ENCODE assay signal across 18 mouse cellular contexts in the genomic region with DNA sequence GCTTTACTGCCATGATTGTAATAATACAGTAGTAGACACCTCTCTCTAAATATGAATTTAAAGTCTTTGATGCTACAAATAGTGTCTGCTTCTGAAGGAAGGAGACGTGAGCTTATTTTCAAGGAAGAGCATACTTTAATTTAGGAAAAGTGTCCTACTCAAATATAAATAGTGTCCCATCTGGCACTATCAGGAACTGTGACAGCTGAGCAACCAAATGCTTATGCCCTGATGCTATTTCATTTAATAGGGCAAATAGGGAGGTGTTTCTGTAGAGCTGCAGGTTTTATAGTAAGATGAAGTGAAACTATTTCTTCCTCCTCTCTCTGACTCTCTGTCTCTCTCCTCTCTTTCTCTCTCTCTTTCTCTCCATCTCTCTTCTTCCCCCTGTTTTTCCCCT.
DNase-seq lines count a peak whose midpoint lies in the region; ATAC-seq lines count a peak whose summit lies in the region.
"Had no signal": no experiment of that assay in that cellular context is flagged by ENCODE, and none has a peak within 500 bp of the region (broad histone marks: within the 10 kb centered on the region; RNA-seq: fewer than 3 reads in every experiment).

No protein-coding gene starts in this region.

- H3K4me2 ChIP-seq in hindbrain, embryonic 12.5 days (replicated peaks) = no peak overlapping the region
- H3K4me2 ChIP-seq: embryonic facial prominence, embryonic 12.5 days; forebrain, embryonic 13.5 days; forebrain, embryonic 15.5 days had no signal

- H3K9me3 ChIP-seq in hindbrain, embryonic 12.5 days (replicated peaks) = no peaks in the 10 kb centered on the region
- H3K9me3 ChIP-seq: embryonic facial prominence, embryonic 10.5 days; embryonic facial prominence, embryonic 12.5 days; forebrain, embryonic 13.5 days; forebrain, embryonic 15.5 days had no signal

- DNase-seq in frontal cortex, postnatal 14 days (ENCODE audit: low spot score in 2 of 2) = no peak
- DNase-seq in layer of hippocampus, adult 9-11 months = peak; percentile 48
- no peak for DNase-seq in layer of hippocampus, postnatal 25 days (ENCODE audit: extremely low spot score in 1 of 2, low spot score in 1 of 2)
- DNase-seq in brain, adult 2 months (ENCODE audit: low read depth, low spot score) = peak; percentile 60
- DNase-seq: adrenal gland, adult 2 months; adrenal gland, postnatal 10 days; adrenal gland, postnatal 25 days; cerebellum, adult 11-12 months; cerebellum, adult 8-10 months; cerebellum, postnatal 10 days; cerebellum, postnatal 25 days; forebrain, postnatal 0 days had no signal

- no peaks in the 10 kb centered on the region for H3K4me1 ChIP-seq in hindbrain, embryonic 12.5 days
- H3K4me1 ChIP-seq: embryonic facial prominence, embryonic 10.5 days; embryonic facial prominence, embryonic 12.5 days; forebrain, embryonic 13.5 days; forebrain, embryonic 15.5 days had no signal

- 88% methylated on average over 1 of the region's 1 CpGs for WGBS in hindbrain, embryonic 12.5 days

- no peaks in the 10 kb centered on the region; the same call in 1 of the 2 replicates for H3K27me3 ChIP-seq in hindbrain, embryonic 12.5 days
- H3K27me3 ChIP-seq: embryonic facial prominence, embryonic 12.5 days; forebrain, embryonic 13.5 days; forebrain, embryonic 15.5 days had no signal

- no peaks in the 10 kb centered on the region for H3K36me3 ChIP-seq in hindbrain, embryonic 12.5 days
- H3K36me3 ChIP-seq: embryonic facial prominence, embryonic 10.5 days; embryonic facial prominence, embryonic 12.5 days; forebrain, embryonic 15.5 days had no signal

- ATAC-seq in frontal cortex, adult (ENCODE audit: low TSS enrichment) = peak; percentile 27; the same call in 1 of the 2 replicates
- ATAC-seq in hindbrain, embryonic 12.5 days (ENCODE audit: low FRiP score) = no peak
- ATAC-seq: forebrain, embryonic 13.5 days; forebrain, embryonic 15.5 days; forebrain, postnatal 0 days had no signal

- no peak overlapping the region for H3K9ac ChIP-seq in hindbrain, embryonic 12.5 days
- H3K9ac ChIP-seq: embryonic facial prominence, embryonic 12.5 days; forebrain, embryonic 13.5 days; forebrain, embryonic 15.5 days; forebrain, postnatal 0 days had no signal

- no peak overlapping the region for H3K27ac ChIP-seq in hindbrain, embryonic 12.5 days
- H3K27ac ChIP-seq: embryonic facial prominence, embryonic 10.5 days; embryonic facial prominence, embryonic 12.5 days; forebrain, embryonic 13.5 days; forebrain, embryonic 15.5 days had no signal

- no peak overlapping the region for H3K4me3 ChIP-seq in hindbrain, embryonic 12.5 days
- H3K4me3 ChIP-seq: embryonic facial prominence, embryonic 10.5 days; embryonic facial prominence, embryonic 12.5 days; forebrain, embryonic 13.5 days; forebrain, embryonic 15.5 days had no signal

Comparison
In these comparisons a context has a peak if more than half of its experiments do, and no peak if none do; other contexts are left out.
1. DNase-seq: peak in layer of hippocampus, adult 9-11 months (single experiment) and brain, adult 2 months (single experiment); none in frontal cortex, postnatal 14 days (0 of 2) and layer of hippocampus, postnatal 25 days (0 of 2).